Mouse (Mus musculus): ENCODE data around the gene Map2k4.

- TF ChIP-seq CTCF (IDR thresholded peaks at IDR 0.05; ENCODE audit: control insufficient read depth, insufficient read depth, low read length) (no peak), POLR2A (IDR thresholded peaks at IDR 0.05; ENCODE audit: borderline replicate concordance, control insufficient read depth, low read depth, low read length) (no peak)
These were observed 14.6 kb downstream of the Map2k4 start for GRCm38 (mm10) chr11:65773535-65773934.
